Mouse (Mus musculus) layer of hippocampus, adult 8-10 months (tissue): ENCODE data around the gene Hsf5. TPM values are rescaled to one million over a fixed set of nuclear protein-coding genes. Genes with fewer than 3 reads are reported as not detected.
A peak's percentile ranks its signal among the peaks of the same experiment; 100 is the strongest.

ENCODE experiments used
- DNase-seq, 2 experiments: peaks; one replicate each; pipeline ENCODE4 v3.0.0; 2022; ENCODE audit warnings: low spot score in 2 of 2
- total RNA-seq, 4 experiments: library from RNA; stranded (reverse); gene quantifications; 2 replicates each; pipeline ENCODE4 v1.2.4; 2022

Gene Hsf5
- total RNA-seq, 4 experiments from 2014 or later: 0.45 to 0.77 (median 0.57) TPM

GRCm38 (mm10) chr11:87686407-87686806 is 69.4 kb downstream of the Hsf5 start:
- DNase-seq: no peak

- DNase-seq: peak in 1 of 2 experiments; percentile 15
These were observed 70.6 kb downstream of the Hsf5 start for GRCm38 (mm10) chr11:87687246-87688225.

DNA sequence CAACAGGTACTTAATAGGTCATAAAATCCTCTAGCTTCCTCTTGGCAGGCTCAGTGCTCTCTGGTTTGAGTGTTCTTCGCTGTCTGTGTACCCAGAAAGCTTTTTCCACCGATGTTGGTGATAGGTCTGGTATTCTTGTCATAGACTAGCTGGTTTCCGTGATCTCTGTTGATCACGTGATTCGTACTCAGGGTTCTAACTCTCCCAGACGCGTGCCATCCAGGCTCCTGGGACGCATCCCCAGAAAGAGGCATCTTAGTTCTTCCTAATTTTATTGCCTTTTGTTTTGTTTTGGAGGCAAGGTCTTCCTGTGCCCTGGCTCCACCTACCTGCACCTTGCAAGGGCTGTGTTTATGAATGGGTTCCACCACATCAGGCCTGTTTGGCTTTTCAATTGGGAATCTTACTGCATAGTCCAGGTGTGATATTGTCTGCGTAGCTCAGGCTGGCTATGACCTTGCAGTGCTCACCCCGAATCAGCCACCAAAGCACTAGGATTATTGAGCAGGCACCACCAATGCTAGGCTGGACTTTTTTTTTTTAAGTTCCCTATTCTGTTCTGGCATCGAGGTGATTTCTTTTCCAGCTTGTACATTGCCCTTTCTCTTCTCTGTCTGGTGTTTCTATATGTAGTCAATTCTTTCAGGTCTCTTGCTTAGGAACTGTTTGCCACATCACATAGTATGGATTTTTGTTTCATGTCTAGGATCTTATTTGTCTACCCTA is 71.7 kb downstream of the Hsf5 start:
- no peak for DNase-seq

GRCm38 (mm10) chr11:87689402-87689808 is 72.4 kb downstream of the Hsf5 start:
- DNase-seq: no peak

DNA sequence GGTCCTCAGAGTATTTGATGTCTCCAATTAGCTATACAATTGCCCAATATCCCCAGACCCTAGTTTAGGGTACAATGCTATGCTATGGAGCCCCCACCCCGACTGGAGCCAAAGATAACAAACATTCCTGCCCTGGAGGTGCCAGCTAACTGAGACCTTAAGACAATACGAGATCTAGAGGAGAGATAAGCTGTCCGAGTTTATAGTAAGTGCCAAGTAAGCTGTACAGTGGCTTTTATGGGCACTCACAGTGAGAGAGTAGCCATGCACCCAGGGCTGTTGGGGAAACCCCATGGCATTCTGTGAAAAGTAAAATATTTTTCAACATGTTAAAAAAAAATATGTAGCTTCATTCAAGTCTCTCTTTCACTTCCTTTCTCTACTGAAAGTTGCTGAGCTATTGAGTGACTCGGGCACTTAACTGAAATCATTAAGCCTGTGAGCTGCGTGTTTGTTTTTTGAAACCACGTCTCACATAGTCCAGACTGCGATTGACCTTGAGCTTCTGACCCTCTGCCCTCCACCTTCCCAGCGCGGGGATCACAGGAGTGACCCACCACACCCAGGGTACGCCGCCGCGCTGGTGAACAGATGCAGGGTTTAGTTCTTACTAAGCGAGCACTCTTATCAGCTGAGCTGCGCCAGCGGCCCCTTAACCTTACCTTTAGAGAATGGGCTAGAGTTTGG is 73.2 kb downstream of the Hsf5 start:
- DNase-seq: no peak

DNA sequence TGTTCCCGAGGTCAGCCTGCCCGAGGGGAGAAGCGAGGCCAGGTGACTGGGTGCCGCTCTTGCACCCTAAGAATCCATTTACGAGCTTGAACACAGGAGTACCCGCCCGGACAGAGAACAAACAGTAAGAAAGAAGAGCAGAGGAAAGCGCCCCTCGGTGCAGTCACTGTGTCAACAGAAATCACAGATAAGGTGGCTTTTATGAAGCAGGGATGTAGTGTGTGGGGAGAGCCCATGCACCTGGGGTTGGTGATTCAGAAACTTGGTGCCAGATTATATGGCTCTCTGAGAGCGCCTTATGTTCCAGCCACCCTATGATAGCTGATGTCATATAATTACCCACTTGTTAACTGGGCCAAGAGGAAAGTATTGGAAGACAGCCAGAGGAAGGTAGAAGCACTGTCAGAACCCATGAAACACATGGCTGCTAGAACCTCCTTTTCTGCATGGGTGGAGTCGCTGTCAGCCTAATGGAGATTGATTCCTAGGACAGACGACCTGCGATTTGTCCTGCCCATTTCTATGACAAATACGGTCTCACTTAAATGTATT is 80.2 kb downstream of the Hsf5 start:
- no peak for DNase-seq

GRCm38 (mm10) chr11:87698126-87698525 is 81.2 kb downstream of the Hsf5 start:
- DNase-seq: no peak

DNA sequence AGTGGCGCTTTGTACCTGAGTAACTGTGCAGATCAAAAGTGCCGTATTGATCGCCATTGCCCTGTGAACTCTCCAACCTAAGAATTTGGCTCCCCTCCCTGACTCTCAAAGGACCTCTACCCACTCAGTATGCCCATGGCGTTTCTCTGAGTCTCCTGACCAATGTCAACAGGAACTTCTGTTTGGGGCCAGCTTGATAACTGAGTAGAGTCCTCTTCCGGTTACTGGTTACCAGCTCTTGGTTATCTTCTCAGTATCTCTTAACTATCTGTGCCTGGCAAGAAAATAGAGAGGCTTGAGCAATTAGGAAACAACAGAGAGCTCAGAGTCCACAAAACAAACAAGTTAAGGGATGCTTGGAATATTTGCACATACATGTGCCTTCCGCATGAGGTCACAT is 84.1 kb downstream of the Hsf5 start:
- DNase-seq: no peak

GRCm38 (mm10) chr11:87701877-87702620 is 85.1 kb downstream of the Hsf5 start:
- no peak for DNase-seq

DNA sequence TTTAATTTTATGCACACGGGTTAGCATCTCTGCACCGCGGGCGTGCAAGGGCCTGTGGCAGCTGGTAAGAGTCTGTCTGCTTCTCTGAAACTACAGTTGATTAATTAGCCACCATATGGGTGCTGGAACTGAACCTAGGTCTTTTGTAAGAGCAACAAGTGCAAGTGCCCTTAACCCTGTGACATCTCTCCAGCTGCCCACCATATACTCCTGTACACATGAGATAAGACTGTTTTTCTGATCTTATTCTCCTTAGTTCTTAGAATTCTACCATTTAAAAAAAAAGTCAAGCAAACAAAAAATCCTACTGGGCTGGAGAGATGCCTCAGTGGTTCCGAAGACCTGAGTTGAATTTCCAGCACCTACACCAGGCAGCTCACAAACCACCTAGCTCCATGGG is 86.7 kb downstream of the Hsf5 start:
- DNase-seq: no peak

DNA sequence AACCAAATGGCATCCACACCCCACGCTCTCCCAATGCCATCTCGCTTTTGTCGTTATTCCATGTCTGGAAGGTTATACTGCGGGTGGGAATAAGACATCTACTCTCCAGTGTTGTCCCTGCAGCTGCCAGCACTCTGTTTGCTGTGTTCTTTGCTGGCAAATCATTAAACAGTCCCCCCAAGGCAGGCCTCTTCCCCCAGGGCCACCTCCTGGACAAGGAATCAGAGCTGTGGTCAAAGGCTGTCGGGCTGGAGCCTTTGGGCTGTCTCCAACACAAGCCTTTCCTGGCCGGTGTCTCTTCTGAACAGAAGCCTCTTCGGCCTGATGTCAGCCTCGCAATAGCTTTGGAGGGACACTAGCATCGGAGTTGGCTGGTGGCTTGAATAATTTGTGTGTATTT is 87.3 kb downstream of the Hsf5 start:
- DNase-seq: no peak

- DNase-seq: no peak
These were observed 90.6 kb downstream of the Hsf5 start for GRCm38 (mm10) chr11:87707570-87707969.

GRCm38 (mm10) chr11:87708979-87709378 is 92.0 kb downstream of the Hsf5 start:
- DNase-seq: no peak

Other genes with a start within 250 kb of the Hsf5 start
- 1 to 10 TPM; 3.0 to 6.7 (median 3.6) TPM for gene Rad51c, start 212.2 kb upstream of the Hsf5 start, total RNA-seq
- 1 to 10 TPM in 1 of 4 experiments, under 1 TPM in 3; 0.08 to 1.2 (median 0.53) TPM for gene Tex14, start 212.1 kb upstream of the Hsf5 start, total RNA-seq
- not detected for gene Gm11492, start 50.5 kb upstream of the Hsf5 start, total RNA-seq
- 100 to 1,000 TPM; 174 to 201 (median 193) TPM for gene Sept4, start 48.3 kb upstream of the Hsf5 start, total RNA-seq
- 100 to 1,000 TPM in 1 of 4 experiments, 10 to 100 TPM in 3; 75.1 to 105 (median 86.8) TPM for gene Mtmr4, start 25.0 kb upstream of the Hsf5 start, total RNA-seq
- gene Rnf43, start 45.6 kb downstream of the Hsf5 start, total RNA-seq: 1 to 10 TPM; 2.5 to 5.7 (median 3.6) TPM
- gene Supt4a, start 120.4 kb downstream of the Hsf5 start, total RNA-seq: 10 to 100 TPM; 61.3 to 76.3 (median 69.6) TPM
- gene Tspoap1, start 143.4 kb downstream of the Hsf5 start, total RNA-seq: 100 to 1,000 TPM; 145 to 183 (median 166) TPM
- gene Mpo, start 176.4 kb downstream of the Hsf5 start, total RNA-seq: under 1 TPM in 1 of 4 experiments, not detected in 3; 0.79 TPM
- gene Lpo, start 211.1 kb downstream of the Hsf5 start, total RNA-seq: 1 to 10 TPM in 1 of 4 experiments, under 1 TPM in 3; 0.20 to 1.0 (median 0.30) TPM
- 1 to 10 TPM; 6.3 to 8.1 (median 6.9) TPM for gene Mks1, start 236.1 kb downstream of the Hsf5 start, total RNA-seq